Mouse (Mus musculus) common myeloid progenitor, adult 5-6 weeks (primary cell): Measurements from ENCODE around the gene Agap1. TPM values are rescaled to one million over a fixed set of nuclear protein-coding genes. Genes with fewer than 3 reads are reported as not detected.

Experiments used
- ATAC-seq: replicated peaks from 2 replicates; pipeline ENCODE4 v1.8.0; 2016; ENCODE audit warnings: low read depth, mild to moderate bottlenecking, moderate TSS enrichment, inconsistent platforms; ENCODE audit not compliant: poor library complexity, severe bottlenecking
- total RNA-seq: library from RNA; stranded (forward); fragments of 200-1000, 187-1606 nt; gene quantifications from 2 replicates; pipeline ENCODE4 v1.2.3, GENCODE M21; 2017

Agap1 gene
- total RNA-seq, 1 experiment from 2014 or later = 14.2 TPM

GRCm38 (mm10) chr1:89601349-89601748 is 146.7 kb downstream of the Agap1 start:
- ATAC-seq = no peak

GRCm38 (mm10) chr1:89602879-89603278 is 148.3 kb downstream of the Agap1 start:
- peak; percentile 88 for ATAC-seq

- peak; percentile 37 for ATAC-seq
Measured at GRCm38 (mm10) chr1:89606612-89607011, 152.0 kb downstream of the Agap1 start.

- ATAC-seq = no peak
Measured at GRCm38 (mm10) chr1:89608766-89609165, 154.2 kb downstream of the Agap1 start.

GRCm38 (mm10) chr1:89609964-89610363 is 155.4 kb downstream of the Agap1 start:
- peak; percentile 56 for ATAC-seq

GRCm38 (mm10) chr1:89611521-89611920 is 156.9 kb downstream of the Agap1 start:
- ATAC-seq = no peak

- peak; percentile 80 for ATAC-seq
Measured at GRCm38 (mm10) chr1:89613234-89613870, 158.7 kb downstream of the Agap1 start.

- no peak for ATAC-seq
Measured at GRCm38 (mm10) chr1:89616556-89616955, 161.9 kb downstream of the Agap1 start.

GRCm38 (mm10) chr1:89617336-89617735 is 162.7 kb downstream of the Agap1 start:
- ATAC-seq = no peak

- no peak for ATAC-seq
Measured at GRCm38 (mm10) chr1:89619963-89620362, 165.4 kb downstream of the Agap1 start.

- peak; percentile 74 for ATAC-seq
Measured at GRCm38 (mm10) chr1:89621014-89621791, 166.6 kb downstream of the Agap1 start.

- ATAC-seq = no peak
Measured at GRCm38 (mm10) chr1:89621952-89622351, 167.3 kb downstream of the Agap1 start.

- no peak for ATAC-seq
Measured at GRCm38 (mm10) chr1:89622801-89623200, 168.2 kb downstream of the Agap1 start.

- no peak for ATAC-seq
Measured at GRCm38 (mm10) chr1:89625312-89625711, 170.7 kb downstream of the Agap1 start.

- no peak for ATAC-seq
Measured at GRCm38 (mm10) chr1:89625967-89626366, 171.4 kb downstream of the Agap1 start.

- ATAC-seq = no peak
Measured at GRCm38 (mm10) chr1:89626940-89627339, 172.3 kb downstream of the Agap1 start.

GRCm38 (mm10) chr1:89627650-89628049 is 173.0 kb downstream of the Agap1 start:
- no peak for ATAC-seq

GRCm38 (mm10) chr1:89630836-89631235 is 176.2 kb downstream of the Agap1 start:
- no peak for ATAC-seq

- peak; percentile 71 for ATAC-seq
Measured at GRCm38 (mm10) chr1:89631747-89632146, 177.1 kb downstream of the Agap1 start.

GRCm38 (mm10) chr1:89634055-89634454 is 179.4 kb downstream of the Agap1 start:
- ATAC-seq = no peak

GRCm38 (mm10) chr1:89635131-89635530 is 180.5 kb downstream of the Agap1 start:
- ATAC-seq = no peak

GRCm38 (mm10) chr1:89637670-89638069 is 183.1 kb downstream of the Agap1 start:
- no peak for ATAC-seq
